Mouse (Mus musculus) left cerebral cortex, postnatal 14 days (tissue): ENCODE results near the gene Cdh19. TPM values are rescaled to one million over a fixed set of nuclear protein-coding genes. Genes with fewer than 3 reads are reported as not detected.
A peak's percentile ranks its signal among the peaks of the same experiment; 100 is the strongest.

ENCODE experiments used
- DNase-seq, 2 experiments: peaks; one replicate each; pipeline ENCODE4 v3.0.0; 2021 to 2022; ENCODE audit warnings: low spot score in 2 of 2, mixed read lengths in 1 of 2
- intact Hi-C: fragments of 180-260 bp; cut with DNase I; formaldehyde crosslinking; loops from one replicate; pipeline ENCODE4 v1.15.1; 2025
- long read RNA-seq, 2 experiments: library from polyadenylated mRNA; stranded (forward); transcript quantifications; one replicate each; pipeline ENCODE4 v2.0.0; 2021
- total RNA-seq, 2 experiments: library from RNA; stranded (reverse); gene quantifications; 2 replicates each; pipeline ENCODE4 v1.2.3; 2021

Cdh19 gene
- total RNA-seq = 1 to 10 TPM; 1.2 to 1.3 TPM
- long read RNA-seq, experiment 1, partial matches to known transcripts = 0 of 3 reads
- long read RNA-seq, experiment 1, other reads (novel, unspliced or antisense) = 0 of 3 reads
- long read RNA-seq, experiment 2 = 0 reads

DNA sequence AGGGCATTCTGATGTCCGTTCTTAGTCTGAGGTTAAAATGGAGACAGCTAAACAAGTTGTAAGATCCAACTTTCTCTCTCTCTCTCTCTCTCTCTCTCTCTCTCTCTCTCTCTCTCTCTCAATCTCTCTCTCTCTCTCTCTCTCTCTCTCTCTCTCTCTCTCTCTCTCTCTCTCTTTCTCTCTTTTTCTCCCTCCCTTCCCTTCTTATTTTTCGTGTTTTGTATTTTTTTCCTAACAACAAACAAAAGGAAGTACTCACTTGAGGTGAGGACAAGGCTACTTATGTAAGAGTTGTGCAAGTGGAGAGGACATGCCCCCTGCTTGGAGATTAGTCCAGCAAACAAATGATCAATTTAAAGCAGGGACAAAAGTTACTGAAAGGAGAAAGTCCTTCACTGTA, at the start of gene Cdh19:
Gene Cdh19 (minus strand): TSS at position 101 of the 400 bp plus-strand sequence.
- intact Hi-C loops = no loop called here
- DNase-seq = no peak

DNA sequence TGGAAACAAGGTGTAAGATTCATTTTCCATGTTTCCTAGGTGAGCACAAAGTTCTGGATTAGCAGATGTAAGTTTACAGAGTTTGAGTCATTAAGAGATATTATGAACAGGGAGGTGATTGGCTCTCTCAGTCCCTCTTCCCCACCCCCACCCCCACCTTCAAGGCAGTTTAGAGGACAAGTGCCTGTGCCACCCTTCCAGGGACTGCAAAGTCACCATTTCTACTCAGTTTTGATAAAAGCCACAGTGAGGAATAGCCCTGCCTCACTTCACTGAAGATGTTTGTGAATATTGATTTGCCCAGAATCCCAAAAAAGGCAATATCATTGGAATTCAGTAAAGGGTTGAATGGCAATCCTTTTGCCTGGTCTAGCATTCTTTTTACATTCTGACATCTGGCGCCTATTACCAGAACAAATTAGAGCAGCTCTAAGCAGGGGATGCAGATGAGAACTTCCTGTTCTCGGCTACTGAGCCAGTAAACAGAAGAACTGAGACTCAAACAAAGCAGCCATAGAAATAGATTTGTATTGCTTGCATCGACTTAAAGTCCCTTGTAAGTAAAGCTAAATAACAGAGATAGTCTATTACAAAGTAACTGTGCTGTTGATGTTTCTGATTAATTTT, 43.2 kb upstream of the Cdh19 start:
- DNase-seq = peak in 1 of 2 experiments; percentile 14
- intact Hi-C loops = no loop called here

DNA sequence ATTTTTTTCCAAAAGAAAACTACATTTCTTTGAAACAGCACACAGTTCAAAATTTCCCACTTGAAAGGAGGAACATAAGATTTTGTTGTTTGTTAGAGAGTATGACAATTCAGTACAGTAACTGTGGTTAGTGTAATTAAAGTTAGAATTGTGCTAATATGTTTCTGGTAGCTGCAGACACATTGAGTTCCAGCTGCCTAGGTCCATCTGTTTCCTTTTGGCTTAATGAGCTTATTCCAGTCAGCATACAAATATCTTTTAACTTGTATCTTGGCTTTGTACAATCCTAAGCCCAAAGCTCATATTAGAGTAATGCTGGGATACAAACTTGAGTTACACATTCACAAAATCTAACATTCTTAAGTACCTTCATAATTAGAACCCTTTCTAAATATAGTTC, 40.3 kb upstream of the Cdh19 start:
- no peak for DNase-seq
- intact Hi-C loops = no loop called here

DNA sequence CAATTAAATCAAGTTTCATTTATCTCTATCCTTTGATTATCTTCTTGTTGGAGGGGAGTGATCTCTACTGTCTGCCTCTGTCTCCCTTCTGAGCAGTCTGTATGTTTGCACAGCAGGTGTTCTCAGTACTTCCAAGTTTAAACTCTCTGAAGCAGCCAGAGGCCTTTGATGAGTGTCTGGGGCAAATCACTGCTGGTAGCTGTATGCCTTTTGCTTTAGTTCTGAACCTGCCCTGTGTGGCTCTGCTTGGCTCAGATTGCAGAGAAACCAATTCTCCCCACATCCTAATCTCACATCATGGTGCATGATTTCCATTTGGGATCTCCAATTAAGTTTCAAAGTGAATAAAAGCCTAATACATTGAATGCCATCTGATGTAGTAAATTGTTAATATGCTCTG, 12.4 kb upstream of the Cdh19 start:
- no peak for DNase-seq
- intact Hi-C loops = no loop called here

DNA sequence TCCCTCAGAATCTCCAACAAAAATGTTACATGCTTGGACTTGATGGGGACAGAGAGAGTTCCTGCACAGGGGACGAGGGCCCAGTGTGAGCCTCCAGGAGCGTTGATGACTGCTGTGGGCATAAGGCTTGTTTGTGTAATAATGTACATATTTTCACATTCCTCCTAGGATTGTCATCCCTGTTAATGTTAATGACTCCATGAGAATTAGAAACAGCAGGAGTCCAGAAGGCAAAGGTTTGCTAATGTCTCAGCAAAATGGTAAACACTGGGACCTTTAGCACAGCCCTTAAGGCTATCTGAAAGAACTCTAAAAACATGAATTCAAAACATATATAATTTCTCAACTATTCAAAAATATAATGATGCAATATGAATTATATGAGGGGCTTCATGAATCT, 8.2 kb downstream of the Cdh19 start:
- intact Hi-C loops = no loop called here
- DNase-seq = no peak

DNA sequence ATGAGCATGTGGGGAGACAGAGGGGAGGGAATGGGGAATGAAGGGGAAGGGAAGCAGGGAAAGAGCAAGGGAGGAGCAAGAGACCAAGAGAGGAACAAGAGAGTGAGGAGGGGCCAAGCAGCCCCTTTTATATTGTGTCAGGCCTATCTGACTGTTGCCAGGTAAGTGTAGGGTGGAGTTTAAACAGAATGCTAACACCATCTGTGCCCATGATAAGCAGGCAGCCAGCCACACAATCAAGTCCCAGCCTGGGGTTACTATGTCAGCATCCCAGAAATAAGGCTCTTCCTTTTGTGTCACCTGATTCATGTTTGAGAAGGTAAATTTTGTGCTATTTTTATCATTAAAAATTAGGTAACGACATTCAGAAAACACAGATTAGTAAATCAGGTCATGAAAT, 67.6 kb downstream of the Cdh19 start:
- DNase-seq = no peak
- intact Hi-C loops = no loop called here

DNA sequence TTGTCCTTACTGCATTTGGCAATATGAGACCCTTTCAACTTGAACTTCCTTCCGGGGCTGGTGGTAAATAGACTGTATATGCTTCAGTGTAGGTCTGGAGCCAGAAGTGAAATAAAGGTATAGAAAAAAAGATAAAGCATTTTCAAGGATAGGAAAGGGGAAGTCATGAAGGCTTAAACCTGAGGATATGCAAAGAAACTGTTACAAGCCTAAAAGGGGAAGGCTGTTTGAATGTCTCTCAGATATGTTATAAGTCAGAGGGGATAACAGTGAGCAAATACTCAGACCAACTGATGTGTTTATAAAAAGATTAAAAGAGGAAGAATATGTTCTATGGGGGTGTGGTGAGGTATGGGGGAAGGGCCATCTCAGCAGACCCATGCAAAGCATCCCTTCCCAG, 68.2 kb downstream of the Cdh19 start:
- intact Hi-C loops = no loop called here
- DNase-seq = no peak

DNA sequence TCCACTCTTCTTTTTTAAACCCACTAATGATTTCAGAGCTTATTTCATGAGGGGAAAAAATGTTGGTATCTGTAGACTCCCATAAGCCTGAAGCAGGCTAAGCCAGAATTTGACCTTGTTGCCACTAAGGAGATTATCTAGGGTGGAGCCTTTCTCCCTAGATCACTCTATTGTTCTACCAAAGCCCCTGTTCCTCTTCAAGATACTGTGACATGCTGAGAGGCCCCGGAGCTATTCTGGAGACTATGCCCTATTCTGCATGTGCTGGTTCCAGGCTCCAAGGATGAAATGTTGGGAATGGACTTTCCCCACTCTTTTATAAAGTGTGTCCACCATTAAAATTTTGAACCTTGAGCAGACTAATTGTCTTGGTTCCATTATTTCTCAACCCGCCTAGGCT, 73.1 kb downstream of the Cdh19 start:
- DNase-seq = no peak
- intact Hi-C loops = no loop called here
